ENCODE assay signal across 8 mouse cellular contexts in genomic region chr7:110059092-110059785, GRCm38 (mm10). TPM values are rescaled to one million over a fixed set of nuclear protein-coding genes. Genes with fewer than 3 reads are reported as not detected.
DNase-seq lines count a peak whose midpoint lies in the region; ATAC-seq lines count a peak whose summit lies in the region.

No protein-coding gene starts in this region.

- WGBS in hindbrain, embryonic 10.5 days, result 92% methylated on average over 12 of the region's 12 CpGs
- 85% methylated on average over 12 of the region's 12 CpGs for WGBS in hindbrain, embryonic 16.5 days
- 89% methylated on average over 12 of the region's 12 CpGs for whole genome bisulfite sequencing in hindbrain, embryonic 13.5 days
- WGBS in neural tube, embryonic 15.5 days, result 85% methylated on average over 12 of the region's 12 CpGs

- no peak for ATAC-seq in hindbrain, embryonic 16.5 days
- ATAC-seq in hindbrain, embryonic 13.5 days (ENCODE audit: low FRiP score), result no peak
- ATAC-seq in neural tube, embryonic 15.5 days (ENCODE audit: low FRiP score), result no peak
- no peak for ATAC-seq in inflammation-experienced regulatory T-cells, adult 6 months

- no peak for DNase-seq in hindbrain, embryonic 10.5 days (ENCODE audit: low spot score)
- peak; percentile 67 for DNase-seq in 3T3-L1 (ENCODE audit: low read depth, low spot score)
- peak; percentile 14 for DNase-seq in Muller cell, postnatal 12 days (ENCODE audit: inconsistent ontology term)
- DNase-seq in T-cell, adult 2 months (ENCODE audit: low spot score), result no peak

- peak overlapping the region; percentile 100; the same call in 1 of the 2 replicates for H3K27ac ChIP-seq in hindbrain, embryonic 10.5 days
- H3K27ac ChIP-seq in hindbrain, embryonic 16.5 days (ENCODE audit: low read depth, low read length), result no peak overlapping the region
- H3K27ac ChIP-seq in hindbrain, embryonic 13.5 days, result peak overlapping the region; percentile 100; the same call in 1 of the 2 replicates
- H3K27ac ChIP-seq in neural tube, embryonic 15.5 days (replicated peaks), result peak overlapping the region; percentile 1; the same call in 1 of the 2 replicates

- no peak overlapping the region for H3K4me2 ChIP-seq in hindbrain, embryonic 16.5 days (ENCODE audit: low read length)
- no peak overlapping the region for H3K4me2 ChIP-seq in hindbrain, embryonic 13.5 days
- 0 out of 2 replicates have a peak overlapping the region, but pooled peaks have one; percentile 69 for H3K4me2 ChIP-seq in neural tube, embryonic 15.5 days

- H3K4me1 ChIP-seq in hindbrain, embryonic 10.5 days (replicated peaks), result peaks cover 20% of the 10 kb centered on the region
- peaks cover 13% of the 10 kb centered on the region for H3K4me1 ChIP-seq in hindbrain, embryonic 16.5 days (ENCODE audit: control insufficient read depth, insufficient read depth, low read depth, low read length)
- peaks cover 17% of the 10 kb centered on the region for H3K4me1 ChIP-seq in hindbrain, embryonic 13.5 days (replicated peaks)
- H3K4me1 ChIP-seq in neural tube, embryonic 15.5 days, result peaks cover 19% of the 10 kb centered on the region

- H3K9me3 ChIP-seq in hindbrain, embryonic 10.5 days, result no peaks in the 10 kb centered on the region
- H3K9me3 ChIP-seq in hindbrain, embryonic 16.5 days (ENCODE audit: control insufficient read depth, low read length), result no peaks in the 10 kb centered on the region
- H3K9me3 ChIP-seq in hindbrain, embryonic 13.5 days, result no peaks in the 10 kb centered on the region
- no peaks in the 10 kb centered on the region for H3K9me3 ChIP-seq in neural tube, embryonic 15.5 days (replicated peaks)

- H3K4me3 ChIP-seq in hindbrain, embryonic 10.5 days, result no peak overlapping the region; the same call in 1 of the 2 replicates
- no peak overlapping the region for H3K4me3 ChIP-seq in hindbrain, embryonic 16.5 days (ENCODE audit: low read length)
- 0 out of 2 replicates have a peak overlapping the region, but pooled peaks have one; percentile 1 for H3K4me3 ChIP-seq in hindbrain, embryonic 13.5 days
- no peak overlapping the region for H3K4me3 ChIP-seq in neural tube, embryonic 15.5 days (replicated peaks)

- H3K9ac ChIP-seq in hindbrain, embryonic 16.5 days (ENCODE audit: low read depth, low read length), result no peak overlapping the region
- 0 out of 2 replicates have a peak overlapping the region, but pooled peaks have one; percentile 96 for H3K9ac ChIP-seq in hindbrain, embryonic 13.5 days
- H3K9ac ChIP-seq in neural tube, embryonic 15.5 days (replicated peaks), result no peak overlapping the region

- H3K36me3 ChIP-seq in hindbrain, embryonic 10.5 days, result peaks cover 67% of the 10 kb centered on the region
- 0 out of 2 replicates have a peak, but pooled peaks cover 8% of the 10 kb centered on the region for H3K36me3 ChIP-seq in hindbrain, embryonic 16.5 days (ENCODE audit: control insufficient read depth, insufficient read depth, low read length)
- H3K36me3 ChIP-seq in hindbrain, embryonic 13.5 days, result peaks cover 24% of the 10 kb centered on the region
- peaks cover 10% of the 10 kb centered on the region for H3K36me3 ChIP-seq in neural tube, embryonic 15.5 days

- H3K27me3 ChIP-seq in hindbrain, embryonic 10.5 days (ENCODE audit: insufficient read depth, poor library complexity, severe bottlenecking), result no peaks in the 10 kb centered on the region
- H3K27me3 ChIP-seq in hindbrain, embryonic 16.5 days (replicated peaks; ENCODE audit: control insufficient read depth, insufficient read depth, low read length), result no peaks in the 10 kb centered on the region
- no peaks in the 10 kb centered on the region for H3K27me3 ChIP-seq in hindbrain, embryonic 13.5 days
- no peaks in the 10 kb centered on the region for H3K27me3 ChIP-seq in neural tube, embryonic 15.5 days (replicated peaks)

RNA-seq across cellular contexts. Expression of gene Zfp143, which starts 1.8 kb away (rescaled TPM):
- 23.8 and 25.9 TPM in 2 replicates for polyA plus RNA-seq in hindbrain, embryonic 10.5 days (2016; fragmentation: Nextera tagmentation; extraction: Ambion mirVana)
- 13.4 and 13.6 TPM in 2 replicates for polyA plus RNA-seq in hindbrain, embryonic 16.5 days (2015; fragmentation: Nextera tagmentation; extraction: Ambion mirVana)
- 17.9 and 19.9 TPM in 2 replicates for polyA plus RNA-seq in hindbrain, embryonic 13.5 days (2015; fragmentation: Nextera tagmentation; extraction: Ambion mirVana)
- polyA plus RNA-seq in neural tube, embryonic 15.5 days (2015; fragmentation: Nextera tagmentation; extraction: Ambion mirVana), result 12.6 and 14.4 TPM in 2 replicates
- 10 to 100 TPM; 35.4 to 48.6 (median 43.5) TPM for polyA plus RNA-seq in inflammation-experienced regulatory T-cells, adult 6 months (2017; shearing (Covaris generic))

RNA-seq across cellular contexts. Expression of gene Ipo7, which starts 41.2 kb away (rescaled TPM):
- polyA plus RNA-seq in hindbrain, embryonic 10.5 days (2016; fragmentation: Nextera tagmentation; extraction: Ambion mirVana), result 41.1 and 52.5 TPM in 2 replicates
- 42.6 and 50.0 TPM in 2 replicates for polyA plus RNA-seq in hindbrain, embryonic 16.5 days (2015; fragmentation: Nextera tagmentation; extraction: Ambion mirVana)
- polyA plus RNA-seq in hindbrain, embryonic 13.5 days (2015; fragmentation: Nextera tagmentation; extraction: Ambion mirVana), result 42.2 and 42.7 TPM in 2 replicates
- polyA plus RNA-seq in neural tube, embryonic 15.5 days (2015; fragmentation: Nextera tagmentation; extraction: Ambion mirVana), result 43.6 and 44.8 TPM in 2 replicates
- 10 to 100 TPM; 23.6 to 44.6 (median 26.4) TPM for polyA plus RNA-seq in inflammation-experienced regulatory T-cells, adult 6 months (2017; shearing (Covaris generic))

Comparison
In these comparisons a context has a peak if more than half of its experiments do, and no peak if none do; other contexts are left out.
1. DNase-seq: peak in 3T3-L1 (single experiment) and Muller cell, postnatal 12 days (single experiment); none in hindbrain, embryonic 10.5 days (single experiment) and T-cell, adult 2 months (single experiment).